Mouse (Mus musculus) layer of hippocampus, postnatal 10 days (tissue): Measurements from ENCODE around the gene Cbx7. TPM values are rescaled to one million over a fixed set of nuclear protein-coding genes. Genes with fewer than 3 reads are reported as not detected.

Experiments used
- microRNA-seq, 2 experiments: library from miRNA; unstranded; fragments of <30 nt; microRNA quantifications; one replicate each; pipeline ENCODE4 v1.2.0; 2021
- total RNA-seq, 2 experiments: library from RNA; stranded (reverse); gene quantifications; 2 replicates each; pipeline ENCODE4 v1.2.3; 2021

Gene Cbx7
- total RNA-seq, 2 experiments from 2014 or later: 7.9 to 9.6 TPM

Small RNA genes within 50 kb of the gene (microRNA-seq; reads per million reads assigned to microRNA genes)
- 0.39 to 1.1 reads per million in 2 experiments for gene Mir7213

Other genes with a start within 250 kb of the Cbx7 start
- gene Sun2, start 228.6 kb downstream of the Cbx7 start, total RNA-seq: 10 to 100 TPM; 16.1 to 19.1 TPM
- gene Dnal4, start 193.3 kb downstream of the Cbx7 start, total RNA-seq: 10 to 100 TPM; 31.9 to 33.4 TPM
- 100 to 1,000 TPM; 648 to 749 TPM for gene Nptxr, start 166.4 kb downstream of the Cbx7 start, total RNA-seq
- 10 to 100 TPM; 12.5 to 13.3 TPM for gene Npcd, start 136.9 kb downstream of the Cbx7 start, total RNA-seq
- gene Cbx6, start 136.4 kb downstream of the Cbx7 start, total RNA-seq: 100 to 1,000 TPM; 252 to 277 TPM
- 1 to 10 TPM; 6.9 to 7.0 TPM for gene Apobec3, start 79.5 kb downstream of the Cbx7 start, total RNA-seq
- 10 to 100 TPM; 51.3 to 51.6 TPM for gene Pdgfb, start 43.9 kb upstream of the Cbx7 start, total RNA-seq
- 100 to 1,000 TPM; 362 to 374 TPM for gene Syngr1, start 120.2 kb upstream of the Cbx7 start, total RNA-seq
- gene Rpl3, start 120.7 kb upstream of the Cbx7 start, total RNA-seq: 100 to 1,000 TPM; 535 to 605 TPM
- gene Tab1, start 162.0 kb upstream of the Cbx7 start, total RNA-seq: 10 to 100 TPM; 28.2 to 35.0 TPM
- gene Mgat3, start 202.6 kb upstream of the Cbx7 start, total RNA-seq: 10 to 100 TPM; 85.8 to 89.8 TPM